Mouse (Mus musculus) midbrain, embryonic 15.5 days (tissue): Measurements from ENCODE around the gene Chd3. TPM values are rescaled to one million over a fixed set of nuclear protein-coding genes. Genes with fewer than 3 reads are reported as not detected.
"Not testable (repeated sequence)": the region's sequence is repeated elsewhere in the genome, so short reads cannot be mapped to it uniquely, and the experiment has no call there.

Experiments
- ATAC-seq: fragments of 200-750 bp; cut with Nextera tagmentation; replicated peaks from 2 replicates; pipeline ENCODE4 v1.8.0; 2017; ENCODE audit warnings: moderate TSS enrichment
- H3K27ac ChIP-seq: fragments of 300-500 bp; sonication (generic); 2 replicates; pipeline ENCODE4 v1.5.1; 2015; ENCODE audit warnings: mild to moderate bottlenecking, inconsistent platforms
- H3K27me3 ChIP-seq: fragments of 300-500 bp; sonication (generic); replicated peaks from 2 replicates; pipeline ENCODE4 v1.6.1; 2015; ENCODE audit warnings: inconsistent platforms
- H3K36me3 ChIP-seq: fragments of 300-500 bp; sonication (generic); replicated peaks from 2 replicates; pipeline ENCODE4 v1.6.1; 2015; ENCODE audit warnings: inconsistent platforms
- H3K4me1 ChIP-seq: fragments of 300-500 bp; sonication (generic); 2 replicates; pipeline ENCODE4 v1.6.1; 2015; ENCODE audit warnings: inconsistent platforms
- H3K4me2 ChIP-seq: fragments of 300-500 bp; sonication (generic); 2 replicates; pipeline ENCODE4 v1.6.1; 2015; ENCODE audit warnings: inconsistent platforms, mild to moderate bottlenecking, moderate library complexity
- H3K4me3 ChIP-seq: fragments of 300-500 bp; sonication (generic); 2 replicates; pipeline ENCODE4 v1.5.1; 2015; ENCODE audit warnings: mild to moderate bottlenecking, inconsistent platforms
- H3K9ac ChIP-seq: fragments of 300-500 bp; sonication (generic); 2 replicates; pipeline ENCODE4 v1.6.1; 2015; ENCODE audit warnings: mild to moderate bottlenecking, inconsistent platforms
- H3K9me3 ChIP-seq: fragments of 300-500 bp; sonication (generic); 2 replicates; pipeline ENCODE4 v1.6.1; 2016; ENCODE audit warnings: inconsistent platforms
- WGBS: fragments of 180-500 bp; shearing (Covaris S2); methylation state at CpG from one replicate; pipeline ENCODE4 v1.1.7; 2015; ENCODE audit warnings: mixed read lengths; 5-methylcytosine and 5-hydroxymethylcytosine counted together
- polyA plus RNA-seq: library from polyadenylated mRNA; unstranded; fragments of >200 nt; fragmentation: Nextera tagmentation; extraction: Ambion mirVana; gene quantifications from 2 replicates; pipeline ENCODE4 v1.2.1, GENCODE M21; 2015

The Chd3 gene
- polyA plus RNA-seq, 1 experiment from 2014 or later: 102 TPM

GRCm38 (mm10) chr11:69322693-69323471, 46.3 kb downstream of the Chd3 start:
- ATAC-seq: no peak
- Histone ChIP-seq H3K4me3 (peak overlapping the region; percentile 54), H3K27me3 (no peaks in the 10 kb centered on the region), H3K4me2 (peak overlapping the region; percentile 57), H3K27ac (peak overlapping the region; percentile 85), H3K36me3 (peaks cover 13% of the 10 kb centered on the region; the same call in 1 of the 2 replicates), H3K9ac (peak overlapping the region; percentile 56), H3K9me3 (no peaks in the 10 kb centered on the region), H3K4me1 (peaks cover 54% of the 10 kb centered on the region)
- 18% methylated on average over 18 of the region's 18 CpGs for WGBS

- H3K9ac ChIP-seq: peak overlapping the region; percentile 56; the same call in 1 of the 2 replicates
- peaks cover 49% of the 10 kb centered on the region for H3K4me1 ChIP-seq
- ATAC-seq: no peak
- 59% methylated on average over 6 of the region's 6 CpGs for WGBS
- H3K4me2 ChIP-seq: peak overlapping the region; percentile 57
- H3K9me3 ChIP-seq: no peaks in the 10 kb centered on the region
- peaks cover 13% of the 10 kb centered on the region; the same call in 1 of the 2 replicates for H3K36me3 ChIP-seq
- H3K4me3 ChIP-seq: peak overlapping the region; percentile 54
- no peak overlapping the region for H3K27ac ChIP-seq
- H3K27me3 ChIP-seq: no peaks in the 10 kb centered on the region
Observed at GRCm38 (mm10) chr11:69322010-69322409, 47.2 kb downstream of the Chd3 start.

- Histone ChIP-seq H3K27ac (no peak overlapping the region), H3K4me3 (no peak overlapping the region), H3K4me1 (peaks cover 45% of the 10 kb centered on the region), H3K36me3 (peaks cover 13% of the 10 kb centered on the region; the same call in 1 of the 2 replicates), H3K9ac (0 out of 2 replicates have a peak overlapping the region, but pooled peaks have one; percentile 56), H3K9me3 (no peaks in the 10 kb centered on the region), H3K27me3 (no peaks in the 10 kb centered on the region), H3K4me2 (peak overlapping the region; percentile 57; the same call in 1 of the 2 replicates)
- no peak for ATAC-seq
- 86% methylated on average over 6 of the region's 6 CpGs for WGBS
Observed at GRCm38 (mm10) chr11:69321580-69321979, 47.6 kb downstream of the Chd3 start.

- H3K27ac ChIP-seq, H3K9ac ChIP-seq, H3K4me3 ChIP-seq, ATAC-seq, H3K4me2 ChIP-seq, H3K27me3 ChIP-seq, H3K9me3 ChIP-seq: not testable (repeated sequence)
- Histone ChIP-seq H3K4me1 (peaks cover 19% of the 10 kb centered on the region), H3K36me3 (peaks cover 13% of the 10 kb centered on the region; the same call in 1 of the 2 replicates)
- 92% methylated on average over 3 of the region's 3 CpGs for WGBS
Observed at GRCm38 (mm10) chr11:69318000-69318399, 51.2 kb downstream of the Chd3 start.

GRCm38 (mm10) chr11:69316361-69316760, 52.8 kb downstream of the Chd3 start:
- Histone ChIP-seq H3K4me3 (no peak overlapping the region), H3K27me3 (no peaks in the 10 kb centered on the region), H3K9ac (no peak overlapping the region), H3K4me1 (peaks cover 4% of the 10 kb centered on the region), H3K9me3 (no peaks in the 10 kb centered on the region), H3K36me3 (peaks cover 13% of the 10 kb centered on the region; the same call in 1 of the 2 replicates), H3K27ac (no peak overlapping the region), H3K4me2 (no peak overlapping the region)
- no peak for ATAC-seq
- WGBS: 96% methylated on average over 6 of the region's 6 CpGs

- 0 out of 2 replicates have a peak overlapping the region, but pooled peaks have one; percentile 38 for H3K27ac ChIP-seq
Observed at GRCm38 (mm10) chr11:69311266-69311665, 57.9 kb downstream of the Chd3 start.

GRCm38 (mm10) chr11:69306039-69306438, 63.2 kb downstream of the Chd3 start:
- peaks cover 48% of the 10 kb centered on the region for H3K36me3 ChIP-seq
- no peak for ATAC-seq

More at GRCm38 (mm10) chr11:69311266-69311665, 57.9 kb downstream of the Chd3 start:
- no peak overlapping the region for H3K4me3 ChIP-seq
- no peaks in the 10 kb centered on the region for H3K9me3 ChIP-seq
- no peak overlapping the region for H3K9ac ChIP-seq
- ATAC-seq: no peak
- 69% methylated on average over 7 of the region's 7 CpGs for WGBS
- H3K27me3 ChIP-seq: no peaks in the 10 kb centered on the region
- no peak overlapping the region for H3K4me2 ChIP-seq
- peaks cover 34% of the 10 kb centered on the region for H3K36me3 ChIP-seq
- H3K4me1 ChIP-seq: no peaks in the 10 kb centered on the region

GRCm38 (mm10) chr11:69305291-69305690, 63.9 kb downstream of the Chd3 start:
- no peaks in the 10 kb centered on the region for H3K9me3 ChIP-seq
- no peak overlapping the region for H3K27ac ChIP-seq
- no peak overlapping the region for H3K4me2 ChIP-seq
- no peak overlapping the region for H3K4me3 ChIP-seq
- H3K36me3 ChIP-seq: peaks cover 42% of the 10 kb centered on the region
- no peaks in the 10 kb centered on the region for H3K27me3 ChIP-seq
- H3K4me1 ChIP-seq: no peaks in the 10 kb centered on the region
- WGBS: 91% methylated on average over 9 of the region's 9 CpGs
- no peak for ATAC-seq
- H3K9ac ChIP-seq: no peak overlapping the region

More at GRCm38 (mm10) chr11:69306039-69306438, 63.2 kb downstream of the Chd3 start:
- no peak overlapping the region for H3K4me2 ChIP-seq
- WGBS: 99% methylated on average over 2 of the region's 2 CpGs
- H3K9me3 ChIP-seq: no peaks in the 10 kb centered on the region
- H3K9ac ChIP-seq: no peak overlapping the region
- H3K4me3 ChIP-seq: no peak overlapping the region
- no peaks in the 10 kb centered on the region for H3K27me3 ChIP-seq
- H3K4me1 ChIP-seq: no peaks in the 10 kb centered on the region
- H3K27ac ChIP-seq: no peak overlapping the region

- WGBS: 88% methylated on average over 7 of the region's 7 CpGs
- Histone ChIP-seq H3K27ac (no peak overlapping the region), H3K36me3 (peaks cover 24% of the 10 kb centered on the region), H3K4me1 (no peaks in the 10 kb centered on the region), H3K4me2 (no peak overlapping the region), H3K27me3 (no peaks in the 10 kb centered on the region), H3K4me3 (no peak overlapping the region), H3K9me3 (no peaks in the 10 kb centered on the region), H3K9ac (no peak overlapping the region)
- no peak for ATAC-seq
Observed at GRCm38 (mm10) chr11:69302817-69303216, 66.4 kb downstream of the Chd3 start.

GRCm38 (mm10) chr11:69298231-69298630, 71.0 kb downstream of the Chd3 start:
- Histone ChIP-seq H3K36me3 (peaks cover 15% of the 10 kb centered on the region), H3K9ac (no peak overlapping the region), H3K4me2 (no peak overlapping the region), H3K4me1 (no peaks in the 10 kb centered on the region), H3K4me3 (no peak overlapping the region), H3K27ac (no peak overlapping the region), H3K27me3 (no peaks in the 10 kb centered on the region), H3K9me3 (no peaks in the 10 kb centered on the region)
- WGBS: 70% methylated on average over 7 of the region's 7 CpGs
- ATAC-seq: no peak

- no peaks in the 10 kb centered on the region for H3K27me3 ChIP-seq
- ATAC-seq: no peak
- no peak overlapping the region for H3K27ac ChIP-seq
- H3K9me3 ChIP-seq: no peaks in the 10 kb centered on the region
- H3K4me1 ChIP-seq: no peaks in the 10 kb centered on the region
- no peak overlapping the region for H3K4me2 ChIP-seq
- H3K36me3 ChIP-seq: peaks cover 12% of the 10 kb centered on the region
- H3K9ac ChIP-seq: no peak overlapping the region
- WGBS: 88% methylated on average over 2 of the region's 2 CpGs
- H3K4me3 ChIP-seq: no peak overlapping the region
Observed at GRCm38 (mm10) chr11:69297799-69298198, 71.4 kb downstream of the Chd3 start.

GRCm38 (mm10) chr11:69295286-69295685, 73.9 kb downstream of the Chd3 start:
- no peak overlapping the region for H3K9ac ChIP-seq
- 92% methylated on average over 3 of the region's 3 CpGs for WGBS
- H3K36me3 ChIP-seq: no peaks in the 10 kb centered on the region
- no peak for ATAC-seq
- no peaks in the 10 kb centered on the region for H3K9me3 ChIP-seq
- no peaks in the 10 kb centered on the region for H3K27me3 ChIP-seq
- no peaks in the 10 kb centered on the region for H3K4me1 ChIP-seq
- no peak overlapping the region for H3K4me3 ChIP-seq
- no peak overlapping the region for H3K4me2 ChIP-seq
- H3K27ac ChIP-seq: no peak overlapping the region
